Comparison of ENCODE assay signal across 8 mouse cellular contexts in the genomic region with DNA sequence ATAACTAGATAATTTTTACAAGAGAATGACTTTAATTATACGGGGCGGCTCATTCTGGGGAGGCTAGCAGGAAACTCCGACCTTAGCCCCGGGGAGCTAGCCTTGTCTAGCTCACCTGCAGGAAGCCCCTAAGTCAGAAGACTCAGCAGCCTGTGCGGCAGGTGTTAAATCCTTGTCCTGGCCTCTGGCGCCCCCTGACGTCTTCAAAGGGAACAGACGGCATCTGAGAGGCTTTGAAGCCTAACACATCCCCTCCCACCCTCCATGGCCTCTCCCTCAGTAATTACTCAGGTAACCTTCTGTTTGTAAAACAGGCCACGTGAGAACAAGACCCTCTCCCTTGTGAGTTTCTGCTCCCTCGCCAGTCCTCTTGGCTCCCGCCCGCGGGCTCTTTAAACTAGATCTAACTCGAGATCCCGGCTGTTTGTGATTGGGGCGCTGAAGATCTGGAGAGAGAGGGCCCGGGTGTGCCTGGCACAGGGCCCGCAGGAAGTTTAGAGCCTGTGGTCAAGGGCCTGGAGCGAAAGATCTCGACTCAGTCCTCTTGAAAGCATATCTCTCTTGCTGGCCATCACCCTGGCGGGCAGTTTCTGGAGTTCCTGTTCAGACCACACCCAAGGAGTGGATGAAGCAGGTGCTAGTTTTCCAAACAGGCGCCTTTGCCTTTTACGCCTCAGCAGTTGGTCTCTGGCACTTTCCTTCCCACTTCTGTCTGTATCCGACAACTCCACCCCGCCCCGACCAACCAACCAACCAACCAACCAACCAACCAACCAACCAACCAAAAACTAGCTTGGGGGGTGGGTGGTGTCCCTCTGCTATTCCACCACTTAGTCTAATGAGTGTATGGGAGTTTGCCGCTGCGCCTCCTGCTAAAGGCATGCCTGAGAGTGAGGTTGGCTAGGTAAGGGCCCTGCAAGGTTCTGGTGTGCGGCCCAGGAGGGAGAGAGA. TPM values are rescaled to one million over a fixed set of nuclear protein-coding genes. Genes with fewer than 3 reads are reported as not detected.
DNase-seq lines count a peak whose midpoint lies in the region; ATAC-seq and TF ChIP-seq lines count a peak whose summit lies in the region.

No protein-coding gene starts in this region.

- DNase-seq in Patski (ENCODE audit: low read depth, low spot score): no peak
- peak; percentile 73 for DNase-seq in cerebellum, adult 9-10 months
- peak; percentile 78 for DNase-seq in hindbrain, embryonic 10.5 days (ENCODE audit: low spot score)
- DNase-seq in layer of hippocampus, postnatal 14 days (ENCODE audit: low spot score in 2 of 2): peak; percentile 66 to 83
- peak; percentile 85 for DNase-seq in lung, postnatal 14 days
- peak; percentile 57 for DNase-seq in retina, adult 2 months (ENCODE audit: low read depth, low spot score)
- DNase-seq in thymus, postnatal 14 days: peak; percentile 89

- H3K27ac ChIP-seq in hindbrain, embryonic 10.5 days: no peak overlapping the region

- peak; percentile 61 for ATAC-seq in Patski
- peak; percentile 86 for ATAC-seq in frontal cortex, adult (ENCODE audit: low TSS enrichment)

- H3K27me3 ChIP-seq in Patski: peaks cover 24% of the 10 kb centered on the region
- peaks cover 34% of the 10 kb centered on the region for H3K27me3 ChIP-seq in hindbrain, embryonic 10.5 days (ENCODE audit: insufficient read depth, poor library complexity, severe bottlenecking)

- no peaks in the 10 kb centered on the region for H3K9me3 ChIP-seq in hindbrain, embryonic 10.5 days

- peak; percentile 97 for TF ChIP-seq CTCF in Patski (IDR thresholded peaks at IDR 0.05)

- WGBS in hindbrain, embryonic 10.5 days: 20% methylated on average over 29 of the region's 29 CpGs

- peaks cover 9% of the 10 kb centered on the region for H3K4me1 ChIP-seq in hindbrain, embryonic 10.5 days (replicated peaks)

- CTCF ChIA-PET in Patski (lab: Charles Lee): interaction anchor here (0.8 to 2.4 kb wide), 15 partner anchors 14 to 385 kb away, joined by 3 to 11 read pairs (median 4); a partner anchor contains a TSS

- no peaks in the 10 kb centered on the region for H3K36me3 ChIP-seq in hindbrain, embryonic 10.5 days

- POLR2A ChIA-PET in Patski (lab: Charles Lee): interaction anchor here (0.6 kb wide), 1 partner anchor 206 kb away, joined by 5 read pairs; no protein-coding TSS in a partner anchor

- H3K4me3 ChIP-seq in hindbrain, embryonic 10.5 days: peak overlapping the region; percentile 30; the same call in 1 of the 2 replicates

- in situ Hi-C loops in Patski (cut with MboI; ENCODE audit: low pct_unique_long_range_greater_than_20kb): loop anchor here (5.0 kb wide), 4 partner anchors 52 to 377 kb away; no protein-coding TSS in a partner anchor

RNA-seq across cellular contexts. Expression of a gene that starts 24.4 kb away (rescaled TPM):
- polyA plus RNA-seq in Patski (2021): not detected
- polyA plus RNA-seq in hindbrain, embryonic 10.5 days (2016; fragmentation: Nextera tagmentation; extraction: Ambion mirVana): 0.16 and 0.22 TPM in 2 replicates
- not detected for total RNA-seq in layer of hippocampus, postnatal 14 days (2021)

RNA-seq across cellular contexts. Expression of a gene that starts 26.7 kb away (rescaled TPM):
- not detected for polyA plus RNA-seq in Patski (2021)
- polyA plus RNA-seq in hindbrain, embryonic 10.5 days (2016; fragmentation: Nextera tagmentation; extraction: Ambion mirVana): 2.5 and 3.0 TPM in 2 replicates
- total RNA-seq in layer of hippocampus, postnatal 14 days (2021): under 1 TPM; 0.39 to 0.57 TPM
